Mouse (Mus musculus): ENCODE results near the gene Cib4.

The Cib4 gene

GRCm38 (mm10) chr5:30518108-30518507, 27.5 kb downstream of the Cib4 start:
- DNase-seq (ENCODE audit: low spot score in 2 of 2) = no peak

DNA sequence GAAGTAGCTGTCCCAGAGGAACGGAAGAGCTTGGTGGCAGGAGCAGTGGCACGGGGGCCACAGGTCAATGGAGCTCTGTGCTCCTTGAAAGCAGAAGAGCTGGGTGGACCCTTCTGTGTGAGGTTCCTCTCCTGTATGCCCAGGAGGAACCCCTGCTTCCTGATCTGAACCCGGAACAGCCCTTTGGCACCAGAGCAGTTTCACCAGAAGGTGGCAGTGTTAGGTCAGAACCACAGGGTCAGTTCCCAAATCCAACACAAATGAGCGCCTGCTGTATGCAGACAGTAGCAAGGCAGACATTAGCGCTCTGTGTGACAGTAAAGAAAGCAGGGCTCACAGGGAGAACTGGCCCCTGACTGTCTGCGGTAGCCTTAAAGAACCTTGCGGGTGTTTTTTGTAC, 29.3 kb downstream of the Cib4 start:
- DNase-seq (ENCODE audit: low spot score in 2 of 2) = peak; percentile 63 to 64

GRCm38 (mm10) chr5:30513111-30513510, 32.5 kb downstream of the Cib4 start:
- no peak for DNase-seq (ENCODE audit: low spot score in 2 of 2)

- DNase-seq (ENCODE audit: low spot score in 2 of 2) = no peak
Measured at GRCm38 (mm10) chr5:30497299-30497698, 48.3 kb downstream of the Cib4 start.

DNA sequence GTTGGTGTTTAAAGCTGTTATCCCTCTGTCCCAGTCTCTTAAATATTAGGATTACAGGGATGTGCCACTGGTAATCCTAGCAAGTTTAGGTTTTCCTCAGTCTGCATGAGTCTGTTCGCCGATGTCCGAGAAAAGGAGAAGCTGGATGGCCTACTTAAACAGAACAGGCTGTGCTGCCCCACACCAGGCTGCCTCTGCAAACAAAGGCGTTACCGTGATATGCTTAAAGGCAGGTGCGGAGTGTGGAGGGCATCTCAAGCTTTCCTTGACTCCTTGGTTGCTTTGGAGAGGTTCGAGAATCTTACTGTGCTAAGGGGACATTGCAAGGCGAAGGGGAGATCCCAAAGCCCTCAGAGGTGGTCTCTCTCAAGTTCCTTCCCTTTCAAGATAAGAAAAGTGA, 48.8 kb downstream of the Cib4 start:
- no peak for DNase-seq (ENCODE audit: low spot score in 2 of 2)

DNA sequence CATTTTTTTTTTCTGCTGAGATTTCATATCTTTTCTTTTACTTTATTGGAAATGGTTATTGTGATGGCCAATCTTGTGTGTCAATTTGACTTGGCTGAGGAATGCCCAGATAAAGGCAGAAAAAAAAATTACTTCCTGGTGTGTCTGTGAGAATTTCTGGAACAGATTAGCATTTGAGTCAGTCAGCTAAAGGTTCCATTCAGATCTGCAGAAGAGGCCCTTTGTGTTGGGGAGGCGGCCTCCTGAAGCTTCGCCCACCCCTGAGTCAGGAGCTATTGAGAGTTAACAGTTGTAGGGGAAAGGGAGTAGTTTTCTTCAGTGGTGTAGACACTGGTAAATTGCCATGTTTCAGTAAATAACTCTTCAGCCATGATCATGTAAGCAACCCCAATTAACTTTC, 50.3 kb downstream of the Cib4 start:
- DNase-seq (ENCODE audit: low spot score in 2 of 2) = no peak

- no peak for DNase-seq (ENCODE audit: low spot score in 2 of 2)
Measured at GRCm38 (mm10) chr5:30494606-30495005, 51.0 kb downstream of the Cib4 start.

DNA sequence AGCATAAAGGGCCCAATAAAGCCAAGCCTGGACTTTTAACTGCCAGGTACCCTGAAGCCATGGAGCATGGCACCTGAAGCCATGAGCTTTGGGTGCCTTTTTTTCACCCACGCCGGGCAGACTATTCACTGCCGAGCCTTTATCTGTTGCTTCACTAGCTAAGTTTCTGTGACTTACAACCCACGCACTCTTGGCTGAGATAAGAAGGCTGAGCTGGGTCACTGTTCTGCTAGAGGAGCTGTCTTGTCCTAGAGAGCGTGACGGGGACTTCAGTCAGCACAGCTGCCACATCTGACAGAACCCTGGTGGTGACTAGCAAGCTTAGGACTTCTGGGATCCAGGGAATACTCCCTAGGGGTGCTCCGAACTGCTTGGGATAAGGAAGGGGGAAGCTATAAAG, 51.9 kb downstream of the Cib4 start:
- DNase-seq (ENCODE audit: low spot score in 2 of 2) = no peak

DNA sequence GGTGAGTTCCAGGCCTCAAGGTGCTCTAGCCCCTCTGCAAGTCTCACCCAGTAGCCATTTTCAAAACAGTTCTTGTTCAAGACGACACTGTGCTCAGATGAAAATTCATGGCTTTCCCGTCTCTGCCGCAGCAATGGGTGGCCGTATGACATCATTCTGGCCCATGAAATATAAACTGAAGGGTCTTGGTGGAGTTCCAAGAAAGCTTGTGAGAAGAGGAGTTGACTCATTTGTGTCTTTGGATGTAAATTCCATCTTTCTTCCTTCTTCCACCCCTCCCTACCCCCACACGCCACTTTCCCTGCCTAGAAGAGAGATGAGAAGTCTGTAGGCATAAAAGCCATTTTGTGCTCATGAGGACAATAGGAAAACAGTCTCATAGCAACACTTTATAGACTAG, 54.8 kb downstream of the Cib4 start:
- DNase-seq (ENCODE audit: low spot score in 2 of 2) = no peak

DNA sequence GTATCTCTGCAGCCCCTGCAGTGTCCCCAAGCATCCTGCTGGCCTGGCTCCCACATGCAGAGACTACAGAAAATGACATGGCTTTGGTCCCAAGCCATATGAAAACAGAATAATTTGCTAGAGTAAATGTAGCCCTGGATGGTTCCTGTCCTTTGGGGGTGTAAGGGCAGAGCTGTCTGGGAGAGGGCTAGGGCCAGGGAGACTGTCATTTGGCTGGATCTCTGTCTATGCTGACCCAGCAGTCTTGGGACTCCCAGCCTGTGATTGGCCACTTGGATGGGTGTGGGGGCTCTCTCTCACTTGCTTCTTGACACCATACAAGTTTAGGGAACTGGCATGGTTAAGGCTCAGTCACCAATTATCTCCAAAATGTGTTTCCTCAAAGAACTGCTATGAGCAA, 55.4 kb downstream of the Cib4 start:
- DNase-seq (ENCODE audit: low spot score in 2 of 2) = no peak

- DNase-seq (ENCODE audit: low spot score in 2 of 2) = no peak
Measured at GRCm38 (mm10) chr5:30485136-30485535, 60.5 kb downstream of the Cib4 start.

- no peak for DNase-seq (ENCODE audit: low spot score in 2 of 2)
Measured at GRCm38 (mm10) chr5:30484591-30484990, 61.0 kb downstream of the Cib4 start.

GRCm38 (mm10) chr5:30483533-30483932, 62.1 kb downstream of the Cib4 start:
- no peak for DNase-seq (ENCODE audit: low spot score in 2 of 2)

DNA sequence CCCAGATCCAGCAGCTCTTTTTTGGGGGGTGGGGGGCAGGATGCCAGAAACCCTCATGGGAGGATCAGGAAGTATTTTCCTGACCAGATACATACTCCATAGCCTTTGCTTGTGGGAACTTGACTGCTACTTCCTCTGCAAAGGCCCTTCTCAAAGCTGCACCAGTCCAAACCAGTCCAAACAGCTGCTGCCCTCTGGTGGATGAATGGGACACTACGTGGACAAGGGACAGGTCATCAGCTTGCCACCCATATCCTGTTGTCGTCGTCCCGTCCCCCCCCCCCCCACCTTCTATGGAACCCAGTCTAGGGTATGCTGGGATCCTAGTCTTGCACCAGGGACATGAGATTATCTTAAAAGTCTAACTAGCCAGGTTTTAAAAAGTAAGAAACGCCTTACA, 63.3 kb downstream of the Cib4 start:
- peak; percentile 14 to 21 for DNase-seq (ENCODE audit: low spot score in 2 of 2)

DNA sequence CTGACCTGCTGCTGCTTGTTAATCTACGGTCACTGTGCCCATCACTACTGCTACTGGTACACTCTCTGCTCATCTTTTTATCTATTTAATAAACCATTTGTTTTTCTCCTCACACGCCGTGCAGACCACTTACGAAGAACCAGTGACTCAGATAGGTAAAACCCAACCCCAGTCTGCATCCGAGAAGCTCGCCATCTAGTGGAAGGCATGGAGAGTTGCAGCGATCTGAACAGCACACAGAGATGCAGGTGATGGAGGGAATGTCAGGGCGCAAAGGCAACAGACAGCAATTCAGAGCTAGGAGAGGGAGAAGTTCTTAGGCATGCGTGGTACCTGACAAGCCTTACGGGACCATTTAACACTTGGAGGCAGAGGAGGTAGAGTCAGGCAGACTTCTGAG, 69.1 kb downstream of the Cib4 start:
- no peak for DNase-seq (ENCODE audit: low spot score in 2 of 2)

DNA sequence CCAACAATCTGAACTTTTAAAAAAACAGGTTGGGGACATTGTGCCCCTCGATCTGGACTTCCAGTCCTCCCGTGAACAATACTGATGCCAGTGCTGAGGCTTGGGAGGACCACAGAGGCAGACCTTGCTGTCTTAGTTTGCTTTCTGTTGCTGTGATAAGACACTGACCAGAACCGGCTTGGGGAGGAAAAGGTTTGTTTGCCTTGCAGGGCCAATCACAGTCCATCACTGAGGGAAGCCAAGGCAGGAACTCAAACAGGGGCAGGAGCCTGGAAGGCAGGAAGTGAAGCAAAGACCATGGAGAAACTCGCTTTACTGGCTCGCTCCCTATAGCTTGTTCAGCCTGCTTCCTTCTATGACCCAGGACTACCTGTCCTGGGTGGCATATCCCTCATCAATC, 73.5 kb downstream of the Cib4 start:
- no peak for DNase-seq (ENCODE audit: low spot score in 2 of 2)

- DNase-seq (ENCODE audit: low spot score in 2 of 2) = no peak
Measured at GRCm38 (mm10) chr5:30470454-30470853, 75.2 kb downstream of the Cib4 start.

- no peak for DNase-seq (ENCODE audit: low spot score in 2 of 2)
Measured at GRCm38 (mm10) chr5:30466315-30466714, 79.3 kb downstream of the Cib4 start.

DNA sequence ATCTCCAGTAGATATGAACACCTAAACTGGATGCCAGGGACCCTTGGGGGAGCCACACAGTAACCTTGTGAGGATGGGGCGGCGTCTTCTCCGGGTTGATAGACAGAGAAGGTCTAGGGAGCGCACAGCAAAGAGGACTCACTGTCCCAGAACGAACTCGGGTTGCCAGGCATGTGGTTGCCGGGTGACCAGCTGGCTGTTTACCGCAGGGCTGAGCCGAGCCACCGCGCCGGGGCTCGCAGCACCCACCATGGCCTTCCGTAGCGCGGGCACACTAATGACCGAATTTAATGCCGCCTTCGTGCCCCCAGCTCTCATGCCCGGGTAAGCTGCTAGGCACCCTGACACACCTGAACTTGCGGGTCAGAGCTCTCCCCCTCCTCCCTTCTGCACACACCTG, 79.8 kb downstream of the Cib4 start, which contains the start of gene 1700001C02Rik:
TSS of gene 1700001C02Rik (plus strand) at position 187 of the 400 bp plus-strand sequence.
- no peak for DNase-seq (ENCODE audit: low spot score in 2 of 2)

GRCm38 (mm10) chr5:30461821-30462220, 83.8 kb downstream of the Cib4 start, which contains the start of gene Otof:
Gene Otof (minus strand): TSS chr5:30461932.
- no peak for DNase-seq (ENCODE audit: low spot score in 2 of 2)

DNA sequence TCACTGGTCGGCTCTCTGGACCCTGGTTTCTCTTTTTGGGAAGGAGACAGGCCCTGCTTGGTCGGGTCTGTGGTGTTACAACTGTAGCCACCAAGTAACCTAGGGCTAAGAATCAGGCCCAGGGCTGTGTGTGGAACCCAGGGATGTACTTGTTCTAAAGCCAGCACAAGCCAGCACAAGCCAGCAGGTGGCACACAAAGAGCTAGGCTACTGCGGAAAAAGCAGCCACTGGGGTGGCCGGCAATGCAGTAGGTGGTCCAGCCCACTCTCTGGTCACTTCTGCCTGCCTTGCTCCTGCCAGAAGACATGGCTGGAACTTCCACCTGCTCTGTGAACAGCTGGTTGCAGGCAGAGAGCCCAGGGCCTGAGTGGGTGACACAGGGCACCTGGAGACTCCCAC, 85.5 kb downstream of the Cib4 start:
- DNase-seq (ENCODE audit: low spot score in 2 of 2) = no peak

DNA sequence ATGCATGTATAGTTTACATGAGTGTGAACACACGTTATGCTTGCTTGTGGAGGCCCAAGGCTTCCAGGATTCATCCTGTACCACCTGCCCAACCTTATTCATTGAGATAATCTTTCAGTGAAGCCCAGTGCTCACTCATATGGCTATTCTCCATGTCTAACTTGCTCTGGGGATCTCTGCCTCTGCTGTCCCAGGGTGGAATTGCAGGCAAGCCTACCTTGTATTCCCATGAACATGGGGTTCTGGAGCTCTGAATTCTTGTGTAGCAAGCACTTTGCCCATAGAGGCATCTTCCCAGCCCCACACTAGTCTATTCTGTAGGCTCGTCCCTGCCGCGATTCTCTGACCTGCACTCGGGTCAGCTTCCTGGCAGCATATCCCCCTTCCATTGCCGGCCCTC, 89.6 kb downstream of the Cib4 start:
- DNase-seq (ENCODE audit: low spot score in 2 of 2) = no peak

- DNase-seq (ENCODE audit: low spot score in 2 of 2) = no peak
Measured at GRCm38 (mm10) chr5:30444327-30444895, 101.2 kb downstream of the Cib4 start.

- DNase-seq (ENCODE audit: low spot score in 2 of 2) = no peak
Measured at GRCm38 (mm10) chr5:30442196-30442595, 103.4 kb downstream of the Cib4 start.
